Mouse (Mus musculus) lung, embryonic 15.5 days (tissue): ENCODE measurements around the gene Bmi1. TPM values are rescaled to one million over a fixed set of nuclear protein-coding genes. Genes with fewer than 3 reads are reported as not detected.

Experiments used
- ATAC-seq: fragments of 200-750 bp; cut with Nextera tagmentation; 2 replicates; pipeline ENCODE4 v1.8.0; 2017; ENCODE audit warnings: moderate number of reproducible peaks, borderline replicate concordance; ENCODE audit not compliant: low FRiP score, low TSS enrichment; ENCODE audit errors: extremely low read depth
- H3K27ac ChIP-seq: fragments of 300-500 bp; sonication (generic); 2 replicates; pipeline ENCODE4 v1.5.1; 2015; ENCODE audit warnings: moderate library complexity, mild to moderate bottlenecking, inconsistent platforms
- H3K27me3 ChIP-seq: fragments of 300-500 bp; sonication (generic); 2 replicates; pipeline ENCODE4 v1.6.1; 2015; ENCODE audit warnings: inconsistent platforms
- H3K36me3 ChIP-seq: fragments of 300-500 bp; sonication (generic); 2 replicates; pipeline ENCODE4 v1.6.1; 2015; ENCODE audit warnings: inconsistent platforms
- H3K4me1 ChIP-seq: fragments of 300-500 bp; sonication (generic); 2 replicates; pipeline ENCODE4 v1.6.1; 2015; ENCODE audit warnings: inconsistent platforms
- H3K4me2 ChIP-seq: fragments of 300-500 bp; sonication (generic); 2 replicates; pipeline ENCODE4 v1.6.1; 2015; ENCODE audit warnings: inconsistent platforms, mild to moderate bottlenecking, moderate library complexity
- H3K4me3 ChIP-seq: fragments of 300-500 bp; sonication (generic); 2 replicates; pipeline ENCODE4 v1.5.1; 2015; ENCODE audit warnings: mild to moderate bottlenecking, inconsistent platforms
- H3K9ac ChIP-seq: fragments of 300-500 bp; sonication (generic); 2 replicates; pipeline ENCODE4 v1.6.1; 2015; ENCODE audit warnings: inconsistent platforms
- H3K9me3 ChIP-seq: fragments of 300-500 bp; sonication (generic); 2 replicates; pipeline ENCODE4 v1.6.1; 2016; ENCODE audit warnings: inconsistent platforms
- WGBS: fragments of 180-500 bp; shearing (Covaris S2); methylation state at CpG from one replicate; pipeline ENCODE4 v1.1.7; 2015; 5-methylcytosine and 5-hydroxymethylcytosine counted together
- polyA plus RNA-seq: library from polyadenylated mRNA; unstranded; fragments of >200 nt; fragmentation: Nextera tagmentation; extraction: Ambion mirVana; gene quantifications from 2 replicates; pipeline ENCODE4 v1.2.1, GENCODE M21; 2015

Bmi1 gene
- 24.3 and 25.1 TPM in 2 replicates for polyA plus RNA-seq

- peak; percentile 67 for ATAC-seq
- H3K9me3 ChIP-seq: no peaks in the 10 kb centered on the region
- peaks cover 23% of the 10 kb centered on the region for H3K4me1 ChIP-seq
- H3K4me2 ChIP-seq: peak within 1 kb of the TSS; percentile 88
- H3K27me3 ChIP-seq: peaks cover 23% of the 10 kb centered on the region
- H3K27ac ChIP-seq: peak within 1 kb of the TSS; percentile 93
- 0 out of 2 replicates have a peak, but pooled peaks cover under 1% of the 10 kb centered on the region for H3K36me3 ChIP-seq
- peak within 1 kb of the TSS; percentile 90 for H3K9ac ChIP-seq
- 2% methylated on average over 58 of the region's 77 CpGs for WGBS
- peak within 1 kb of the TSS; percentile 85 for H3K4me3 ChIP-seq
Observed at GRCm38 (mm10) chr2:18676936-18677491, at the start of gene Bmi1. Bmi1 (plus strand) TSS chr2:18677018.

- no peak overlapping the region for H3K4me3 ChIP-seq
- no peaks in the 10 kb centered on the region for H3K4me1 ChIP-seq
- H3K9ac ChIP-seq: no peak overlapping the region
- H3K36me3 ChIP-seq: no peaks in the 10 kb centered on the region
- 65% methylated on average over 5 of the region's 5 CpGs for WGBS
- no peaks in the 10 kb centered on the region for H3K27me3 ChIP-seq
- no peak overlapping the region for H3K27ac ChIP-seq
- ATAC-seq: no peak
- H3K4me2 ChIP-seq: no peak overlapping the region
- no peaks in the 10 kb centered on the region for H3K9me3 ChIP-seq
Observed at GRCm38 (mm10) chr2:18630547-18630946, 46.3 kb upstream of the Bmi1 start.

- no peak overlapping the region for H3K9ac ChIP-seq
- no peaks in the 10 kb centered on the region for H3K36me3 ChIP-seq
- WGBS: 82% methylated on average over 8 of the region's 8 CpGs
- no peaks in the 10 kb centered on the region for H3K9me3 ChIP-seq
- H3K4me1 ChIP-seq: no peaks in the 10 kb centered on the region
- no peaks in the 10 kb centered on the region for H3K27me3 ChIP-seq
- H3K4me3 ChIP-seq: no peak overlapping the region
- H3K4me2 ChIP-seq: no peak overlapping the region
- ATAC-seq: no peak
- no peak overlapping the region for H3K27ac ChIP-seq
Observed at GRCm38 (mm10) chr2:18635052-18635451, 41.8 kb upstream of the Bmi1 start.

GRCm38 (mm10) chr2:18648563-18648962, 28.3 kb upstream of the Bmi1 start:
- no peak overlapping the region for H3K9ac ChIP-seq
- no peaks in the 10 kb centered on the region for H3K36me3 ChIP-seq
- no peak overlapping the region for H3K27ac ChIP-seq
- no peaks in the 10 kb centered on the region for H3K4me1 ChIP-seq
- no peaks in the 10 kb centered on the region for H3K9me3 ChIP-seq
- no peak overlapping the region for H3K4me3 ChIP-seq
- ATAC-seq: no peak
- no peak overlapping the region for H3K4me2 ChIP-seq
- H3K27me3 ChIP-seq: no peaks in the 10 kb centered on the region
- WGBS: 66% methylated on average over 4 of the region's 4 CpGs

- no peak for ATAC-seq
- Histone ChIP-seq H3K9me3 (no peaks in the 10 kb centered on the region), H3K4me3 (no peak overlapping the region), H3K4me1 (no peaks in the 10 kb centered on the region), H3K36me3 (no peaks in the 10 kb centered on the region), H3K4me2 (no peak overlapping the region), H3K9ac (no peak overlapping the region), H3K27me3 (no peaks in the 10 kb centered on the region), H3K27ac (no peak overlapping the region)
- 46% methylated on average over 5 of the region's 5 CpGs for WGBS
Observed at GRCm38 (mm10) chr2:18654821-18655220, 22.0 kb upstream of the Bmi1 start.

- Histone ChIP-seq H3K27me3 (no peaks in the 10 kb centered on the region), H3K4me1 (no peaks in the 10 kb centered on the region), H3K4me2 (no peak overlapping the region), H3K4me3 (no peak overlapping the region), H3K9me3 (no peaks in the 10 kb centered on the region), H3K36me3 (no peaks in the 10 kb centered on the region), H3K27ac (no peak overlapping the region), H3K9ac (no peak overlapping the region)
- ATAC-seq: no peak
- 74% methylated on average over 3 of the region's 3 CpGs for WGBS
Observed at GRCm38 (mm10) chr2:18664003-18664402, 12.8 kb upstream of the Bmi1 start.

GRCm38 (mm10) chr2:18671041-18671440, 5.8 kb upstream of the Bmi1 start:
- H3K36me3 ChIP-seq: no peaks in the 10 kb centered on the region
- ATAC-seq: no peak
- 30% methylated on average over 6 of the region's 6 CpGs for WGBS
- H3K4me3 ChIP-seq: no peak overlapping the region
- peaks cover 6% of the 10 kb centered on the region for H3K4me1 ChIP-seq
- H3K4me2 ChIP-seq: no peak overlapping the region
- no peak overlapping the region for H3K27ac ChIP-seq
- H3K27me3 ChIP-seq: no peaks in the 10 kb centered on the region
- no peaks in the 10 kb centered on the region for H3K9me3 ChIP-seq
- no peak overlapping the region for H3K9ac ChIP-seq

GRCm38 (mm10) chr2:18672133-18672765, 4.6 kb upstream of the Bmi1 start, which contains the start of gene Commd3:
Commd3 (plus strand) TSS chr2:18672384.
- under 1% methylated on average over 88 of the region's 91 CpGs for WGBS
- ATAC-seq: peak; percentile 86

GRCm38 (mm10) chr2:18672766-18673164, 4.1 kb upstream of the Bmi1 start:
- H3K9me3 ChIP-seq: no peaks in the 10 kb centered on the region
- under 1% methylated on average over 11 of the region's 11 CpGs for WGBS
- no peaks in the 10 kb centered on the region for H3K36me3 ChIP-seq
- no peak for ATAC-seq
- H3K4me1 ChIP-seq: peaks cover 7% of the 10 kb centered on the region
- H3K27me3 ChIP-seq: 0 out of 2 replicates have a peak, but pooled peaks cover 2% of the 10 kb centered on the region
- H3K4me2 ChIP-seq: peak overlapping the region; percentile 79
- H3K4me3 ChIP-seq: peak overlapping the region; percentile 85
- peak overlapping the region; percentile 97 for H3K9ac ChIP-seq
- H3K27ac ChIP-seq: peak overlapping the region; percentile 98

More at GRCm38 (mm10) chr2:18672133-18672765, 4.6 kb upstream of the Bmi1 start, which contains the start of gene Commd3:
- Histone ChIP-seq H3K27ac (peak within 1 kb of the TSS; percentile 98), H3K9me3 (no peaks in the 10 kb centered on the region), H3K4me2 (peak within 1 kb of the TSS; percentile 79), H3K4me3 (peak within 1 kb of the TSS; percentile 85), H3K36me3 (no peaks in the 10 kb centered on the region), H3K4me1 (peaks cover 7% of the 10 kb centered on the region), H3K27me3 (no peaks in the 10 kb centered on the region), H3K9ac (peak within 1 kb of the TSS; percentile 97)

GRCm38 (mm10) chr2:18673766-18674165, 3.1 kb upstream of the Bmi1 start:
- 0 out of 2 replicates have a peak overlapping the region, but pooled peaks have one; percentile 10 for H3K4me2 ChIP-seq
- no peak for ATAC-seq

GRCm38 (mm10) chr2:18674193-18674902, 2.5 kb upstream of the Bmi1 start:
- WGBS: 83% methylated on average over 4 of the region's 4 CpGs
- 0 out of 2 replicates have a peak overlapping the region, but pooled peaks have one; percentile 10 for H3K4me2 ChIP-seq
- no peaks in the 10 kb centered on the region for H3K9me3 ChIP-seq
- H3K9ac ChIP-seq: no peak overlapping the region
- peaks cover 7% of the 10 kb centered on the region for H3K4me1 ChIP-seq
- H3K36me3 ChIP-seq: no peaks in the 10 kb centered on the region
- no peak overlapping the region for H3K4me3 ChIP-seq
- no peak overlapping the region for H3K27ac ChIP-seq
- peaks cover 14% of the 10 kb centered on the region for H3K27me3 ChIP-seq
- no peak for ATAC-seq

More at GRCm38 (mm10) chr2:18673766-18674165, 3.1 kb upstream of the Bmi1 start:
- 71% methylated on average over 4 of the region's 4 CpGs for WGBS
- Histone ChIP-seq H3K9ac (no peak overlapping the region), H3K27me3 (0 out of 2 replicates have a peak, but pooled peaks cover 9% of the 10 kb centered on the region), H3K27ac (no peak overlapping the region), H3K9me3 (no peaks in the 10 kb centered on the region), H3K4me3 (no peak overlapping the region), H3K36me3 (no peaks in the 10 kb centered on the region), H3K4me1 (peaks cover 7% of the 10 kb centered on the region)
